Comparison of ENCODE assay signal across 8 mouse cellular contexts in genomic region chr7:133123999-133124700, GRCm38 (mm10). TPM values are rescaled to one million over a fixed set of nuclear protein-coding genes. Genes with fewer than 3 reads are reported as not detected.
DNase-seq lines count a peak whose midpoint lies in the region; ATAC-seq and TF ChIP-seq lines count a peak whose summit lies in the region.

Gene Ctbp2 (minus strand): TSS chr7:133124354.

- ATAC-seq in forebrain, embryonic 14.5 days = peak; percentile 64
- peak; percentile 74 for ATAC-seq in heart, embryonic 16.5 days (replicated peaks; ENCODE audit: extremely low read depth, insufficient read depth, low FRiP score)
- ATAC-seq in liver, embryonic 14.5 days (ENCODE audit: insufficient read depth) = peak; percentile 85
- ATAC-seq in stomach, embryonic 14.5 days (ENCODE audit: insufficient number of reproducible peaks, insufficient read depth, low FRiP score, low read depth) = peak; percentile 90

- 0 out of 2 replicates have a peak, but pooled peaks cover 5% of the 10 kb centered on the region for H3K9me3 ChIP-seq in forebrain, embryonic 14.5 days (replicated peaks; ENCODE audit: control insufficient read depth, low read length)
- peaks cover 8% of the 10 kb centered on the region for H3K9me3 ChIP-seq in heart, embryonic 16.5 days (replicated peaks; ENCODE audit: control insufficient read depth, low read length)
- H3K9me3 ChIP-seq in liver, embryonic 14.5 days (ENCODE audit: control insufficient read depth, low read length) = no peaks in the 10 kb centered on the region
- 0 out of 2 replicates have a peak, but pooled peaks cover 3% of the 10 kb centered on the region for H3K9me3 ChIP-seq in stomach, embryonic 14.5 days (ENCODE audit: control insufficient read depth, low read depth, low read length)

- under 1% methylated on average over 58 of the region's 59 CpGs for WGBS in forebrain, embryonic 14.5 days
- WGBS in heart, embryonic 16.5 days = under 1% methylated on average over 59 of the region's 59 CpGs
- whole genome bisulfite sequencing in liver, embryonic 14.5 days (ENCODE audit: insufficient replicate concordance) = 2% methylated on average over 59 of the region's 59 CpGs
- under 1% methylated on average over 57 of the region's 59 CpGs for WGBS in stomach, embryonic 14.5 days

- H3K4me2 ChIP-seq in forebrain, embryonic 14.5 days (ENCODE audit: low read length) = peak within 1 kb of the TSS; percentile 70
- peak within 1 kb of the TSS; percentile 96 for H3K4me2 ChIP-seq in heart, embryonic 16.5 days (ENCODE audit: low read depth, low read length)
- H3K4me2 ChIP-seq in liver, embryonic 14.5 days (ENCODE audit: low read depth) = peak within 1 kb of the TSS; percentile 71
- peak within 1 kb of the TSS; percentile 55 for H3K4me2 ChIP-seq in stomach, embryonic 14.5 days (replicated peaks; ENCODE audit: low read depth, low read length)

- no peaks in the 10 kb centered on the region for H3K36me3 ChIP-seq in C2C12 (ENCODE audit: control insufficient read depth, insufficient read depth)
- no peaks in the 10 kb centered on the region for H3K36me3 ChIP-seq in forebrain, embryonic 14.5 days (ENCODE audit: control insufficient read depth, insufficient read depth, low read length)
- H3K36me3 ChIP-seq in heart, embryonic 16.5 days (ENCODE audit: control insufficient read depth, insufficient read depth) = no peaks in the 10 kb centered on the region
- no peaks in the 10 kb centered on the region for H3K36me3 ChIP-seq in liver, embryonic 14.5 days (replicated peaks; ENCODE audit: control insufficient read depth, insufficient read depth, low read depth)
- no peaks in the 10 kb centered on the region for H3K36me3 ChIP-seq in stomach, embryonic 14.5 days (ENCODE audit: control insufficient read depth, insufficient read depth, low read length)

- peaks cover 37% of the 10 kb centered on the region for H3K79me2 ChIP-seq in C2C12 (ENCODE audit: control insufficient read depth, insufficient read depth)

- H3K27me3 ChIP-seq in C2C12 (ENCODE audit: control insufficient read depth, insufficient read depth, insufficient read length) = no peaks in the 10 kb centered on the region
- H3K27me3 ChIP-seq in forebrain, embryonic 14.5 days (replicated peaks; ENCODE audit: control insufficient read depth, insufficient read depth, low read length) = 0 out of 2 replicates have a peak, but pooled peaks cover 5% of the 10 kb centered on the region
- H3K27me3 ChIP-seq in heart, embryonic 16.5 days (ENCODE audit: control insufficient read depth, insufficient read depth, low read length) = no peaks in the 10 kb centered on the region
- peaks cover 28% of the 10 kb centered on the region for H3K27me3 ChIP-seq in liver, embryonic 14.5 days (ENCODE audit: control insufficient read depth, insufficient read depth, low read length)
- H3K27me3 ChIP-seq in stomach, embryonic 14.5 days (ENCODE audit: control insufficient read depth, insufficient read depth, low read length) = no peaks in the 10 kb centered on the region

- TF ChIP-seq CTCF in C2C12 (IDR thresholded peaks at IDR 0.05; ENCODE audit: control insufficient read depth, insufficient read depth, insufficient read length) = peak; percentile 65
- peak; percentile 47 for TF ChIP-seq CTCF in liver, embryonic 14.5 days (IDR thresholded peaks at IDR 0.05; ENCODE audit: low read depth)

- H3K4me1 ChIP-seq in forebrain, embryonic 14.5 days (ENCODE audit: control insufficient read depth, insufficient read depth, low read length) = peaks cover 9% of the 10 kb centered on the region
- peaks cover 26% of the 10 kb centered on the region for H3K4me1 ChIP-seq in heart, embryonic 16.5 days (ENCODE audit: control insufficient read depth, insufficient read depth, low read length)
- peaks cover 0 to 4% of the 10 kb centered on the region in 2 experiments; a peak in 1 of 4 replicates for H3K4me1 ChIP-seq in liver, embryonic 14.5 days (replicated peaks; ENCODE audit: control insufficient read depth in 2 of 2, insufficient read depth in 2 of 2, low read length in 1 of 2)
- H3K4me1 ChIP-seq in stomach, embryonic 14.5 days (ENCODE audit: control insufficient read depth, insufficient read depth, low read length) = peaks cover 16% of the 10 kb centered on the region; the same call in 1 of the 2 replicates

- H3ac ChIP-seq in C2C12 (ENCODE audit: control insufficient read depth, insufficient read length, low read depth) = peak within 1 kb of the TSS; percentile 80

- peaks cover 23% of the 10 kb centered on the region for H3K79me3 ChIP-seq in C2C12 (ENCODE audit: low read depth)

- peak within 1 kb of the TSS; percentile 97 for H3K9ac ChIP-seq in forebrain, embryonic 14.5 days (ENCODE audit: low read length)
- H3K9ac ChIP-seq in heart, embryonic 16.5 days (ENCODE audit: low read length) = peak within 1 kb of the TSS; percentile 98
- H3K9ac ChIP-seq in liver, embryonic 14.5 days (replicated peaks) = peak within 1 kb of the TSS; percentile 62
- H3K9ac ChIP-seq in stomach, embryonic 14.5 days (replicated peaks; ENCODE audit: low read depth, low read length) = peak within 1 kb of the TSS; percentile 86

- TF ChIP-seq EP300 in liver, embryonic 14.5 days (IDR thresholded peaks at IDR 0.05; ENCODE audit: low read depth) = no peak

- peak; percentile 76 for DNase-seq in c-Kit-positive CD71-negative TER-119-negative erythroid progenitor cells, embryonic 14.5 days (ENCODE audit: low read depth)
- DNase-seq in forebrain, embryonic 14.5 days (ENCODE audit: low spot score) = peak; percentile 64
- peak; percentile 86 to 93 for DNase-seq in kidney, postnatal 25 days
- peak; percentile 44 to 62 (median 44) for DNase-seq in liver, embryonic 14.5 days (ENCODE audit: low read depth in 3 of 3, low spot score in 3 of 3)
- DNase-seq in natural killer cell, adult 2 months (ENCODE audit: low spot score in 2 of 2) = peak; percentile 71 to 75

- peak within 1 kb of the TSS; percentile 57 for H3K4me3 ChIP-seq in C2C12 (ENCODE audit: insufficient read depth, poor library complexity, severe bottlenecking)
- peak within 1 kb of the TSS; percentile 88 for H3K4me3 ChIP-seq in forebrain, embryonic 14.5 days (ENCODE audit: low read depth, low read length)
- H3K4me3 ChIP-seq in heart, embryonic 16.5 days (ENCODE audit: low read length) = peak within 1 kb of the TSS; percentile 94
- H3K4me3 ChIP-seq in liver, embryonic 14.5 days (ENCODE audit: insufficient read depth in 1 of 2, low read depth in 2 of 2, low read length in 2 of 2) = peak within 1 kb of the TSS; percentile 57 to 63
- peak within 1 kb of the TSS; percentile 91 for H3K4me3 ChIP-seq in stomach, embryonic 14.5 days (ENCODE audit: low read depth, low read length)

- peak within 1 kb of the TSS; percentile 98 for H3K27ac ChIP-seq in forebrain, embryonic 14.5 days (ENCODE audit: low read depth, low read length)
- H3K27ac ChIP-seq in heart, embryonic 16.5 days (ENCODE audit: low read length) = peak within 1 kb of the TSS; percentile 99
- H3K27ac ChIP-seq in liver, embryonic 14.5 days = peak within 1 kb of the TSS; percentile 4
- H3K27ac ChIP-seq in stomach, embryonic 14.5 days (ENCODE audit: low read length) = peak within 1 kb of the TSS; percentile 99

TF ChIP-seq in C2C12, 6 proteins besides CTCF, POLR2A, EP300 and RAD21:
- peak; percentile 84 for TF ChIP-seq MAX (IDR thresholded peaks at IDR 0.05)
- TF ChIP-seq USF1 (IDR thresholded peaks at IDR 0.05; ENCODE audit: low read depth) = peak; percentile 22
- no peak for TF ChIP-seq FOSL1 (IDR thresholded peaks at IDR 0.05; ENCODE audit: insufficient read depth, low read length, poor library complexity, severe bottlenecking)
TF ChIP-seq in C2C12: peak in this region for 2.

RNA-seq across cellular contexts. Expression of gene Ctbp2, which starts in this region (rescaled TPM):
- 43.2 TPM for polyA plus RNA-seq in C2C12 (2012; fragmentation: generic; extraction: Trizol)
- polyA plus RNA-seq in forebrain, embryonic 14.5 days (2014; fragmentation: Nextera tagmentation; extraction: Ambion mirVana) = 87.5 and 92.1 TPM in 2 replicates
- 44.6 and 45.1 TPM in 2 replicates for polyA plus RNA-seq in heart, embryonic 16.5 days (2015; fragmentation: Nextera tagmentation; extraction: Ambion mirVana)
- 6.9 and 8.4 TPM in 2 replicates for polyA plus RNA-seq in liver, embryonic 14.5 days (2012; rRNA removed)
- 7.3 and 8.6 TPM in 2 replicates for polyA plus RNA-seq in liver, embryonic 14.5 days (2014; fragmentation: Nextera tagmentation; extraction: Ambion mirVana)
- polyA plus RNA-seq in stomach, embryonic 14.5 days (2014; fragmentation: Nextera tagmentation; extraction: Ambion mirVana) = 117 and 120 TPM in 2 replicates

Comparison
In these comparisons a context has a peak if more than half of its experiments do, and no peak if none do; other contexts are left out.
1. Peak in every context shown above with its lines: DNase-seq, ATAC-seq, H3K4me3 ChIP-seq and H3K27ac ChIP-seq.
2. H3K27ac ChIP-seq: peak in every context shown above with its lines; median percentile 99 in heart, embryonic 16.5 days; 99 in stomach, embryonic 14.5 days; 98 in forebrain, embryonic 14.5 days; 4 in liver, embryonic 14.5 days.